Mouse (Mus musculus): ENCODE data around the gene Gm28269. TPM values are rescaled to one million over a fixed set of nuclear protein-coding genes. Genes with fewer than 3 reads are reported as not detected.

Gm28269 gene
- total RNA-seq (2023) = not detected in 4 replicates

DNA sequence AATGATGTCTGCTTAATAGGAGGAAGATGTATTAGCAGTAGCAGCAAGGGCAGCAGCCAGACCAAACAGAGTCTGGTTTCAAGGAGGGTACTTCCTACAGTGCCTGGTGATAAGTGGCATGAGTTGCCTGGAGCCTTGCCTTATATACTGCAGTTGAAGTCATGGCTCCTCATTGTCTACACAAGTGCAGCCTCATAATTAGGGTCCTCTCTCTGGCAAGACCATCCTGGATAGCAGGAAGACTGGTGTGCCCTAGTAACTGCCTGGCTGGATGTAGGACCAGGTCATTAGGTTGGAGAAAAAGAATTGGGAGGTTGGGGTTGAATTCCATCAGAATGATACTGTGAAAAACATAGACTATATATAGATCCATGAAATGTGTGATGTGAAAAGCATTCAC is at the start of gene Gm28269:
Gene Gm28269, minus strand, starts transcription at position 101 of the 400 bp plus-strand sequence.

DNA sequence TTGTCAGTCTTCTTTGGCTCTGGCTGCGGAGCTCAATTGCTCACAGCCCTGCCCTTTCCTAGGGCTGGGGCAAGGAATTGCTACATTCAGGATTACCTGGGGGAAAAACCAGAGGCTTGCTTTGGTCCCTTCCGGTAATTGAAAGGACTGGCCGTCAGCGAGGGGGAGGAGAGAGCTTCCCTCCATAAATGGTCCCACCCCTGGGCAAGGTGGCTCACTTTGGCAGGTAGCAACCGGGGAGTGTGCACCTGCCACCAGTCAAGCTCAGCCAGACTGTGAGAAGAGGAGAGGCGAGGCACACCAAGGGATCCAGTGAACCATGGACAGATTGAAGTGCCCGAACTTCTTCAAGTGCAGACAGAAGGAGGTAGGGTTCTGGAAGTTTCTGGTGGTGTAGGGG is 30.1 kb downstream of the Gm28269 start, which contains the start of gene Slc6a14:
Gene Slc6a14, plus strand, starts transcription at position 68 of the 400 bp plus-strand sequence.

Other genes starting within 250 kb of the Gm28269 start
- not detected in 4 replicates for gene Slc6a14, start 30.2 kb downstream of the Gm28269 start, total RNA-seq (2023)